Mouse (Mus musculus): ENCODE data around the gene Plppr1. TPM values are rescaled to one million over a fixed set of nuclear protein-coding genes. Genes with fewer than 3 reads are reported as not detected.

Plppr1 gene
- polyA plus RNA-seq, 1 experiment from 2014 or later: 76.7 TPM

DNA sequence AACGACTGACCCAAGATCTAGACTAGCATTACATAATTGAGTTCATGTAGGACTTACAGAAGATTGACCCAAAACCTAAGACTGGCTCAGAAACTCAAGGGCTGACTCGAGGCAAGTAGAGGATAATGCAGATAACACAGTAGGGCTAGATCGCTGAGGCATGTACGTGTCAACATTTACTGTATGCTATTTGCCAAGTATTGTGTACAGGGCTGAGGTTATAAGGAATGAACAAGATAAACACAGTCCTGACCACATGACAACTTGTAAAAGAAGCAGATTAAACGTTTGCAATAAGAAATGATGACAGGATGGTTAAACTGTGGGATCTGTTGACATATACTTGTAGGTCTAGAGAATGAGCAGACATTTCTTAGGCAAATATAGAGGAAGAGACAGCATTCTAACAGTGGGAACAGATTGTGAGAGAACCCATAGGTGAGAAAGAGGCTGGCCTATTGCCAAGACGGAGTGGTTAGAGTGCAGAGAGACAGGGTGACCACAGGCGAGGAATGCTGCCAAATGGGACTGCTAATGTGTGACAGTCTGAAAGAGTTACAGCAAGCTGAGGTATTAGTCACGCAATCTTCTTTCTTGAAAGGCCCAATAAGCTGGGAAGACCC lies 138.2 kb downstream of the Plppr1 start:
- H3K27ac ChIP-seq: no peak overlapping the region
- H3K4me3 ChIP-seq (replicated peaks; ENCODE audit: low read length): no peak overlapping the region
- H3K27me3 ChIP-seq (ENCODE audit: control insufficient read depth, insufficient read depth, low read length): no peaks in the 10 kb centered on the region
- DNase-seq (ENCODE audit: low spot score): no peak
- no peak overlapping the region for H3K4me2 ChIP-seq (replicated peaks)
- ATAC-seq (ENCODE audit: low FRiP score): no peak
- WGBS: 79% methylated on average over 8 of the region's 8 CpGs
- H3K9me3 ChIP-seq (ENCODE audit: control insufficient read depth, low read length): no peaks in the 10 kb centered on the region
- no peak overlapping the region for H3K9ac ChIP-seq
- no peaks in the 10 kb centered on the region for H3K36me3 ChIP-seq (replicated peaks; ENCODE audit: control insufficient read depth, insufficient read depth)
- no peaks in the 10 kb centered on the region for H3K4me1 ChIP-seq (replicated peaks; ENCODE audit: control insufficient read depth, insufficient read depth, low read length)

GRCm38 (mm10) chr4:49210457-49210856 lies 151.4 kb downstream of the Plppr1 start:
- WGBS: 100% methylated on average over 1 of the region's 1 CpGs

GRCm38 (mm10) chr4:49211582-49211981 lies 152.5 kb downstream of the Plppr1 start:
- no peak overlapping the region for H3K9ac ChIP-seq
- 0 out of 2 replicates have a peak, but pooled peaks cover 5% of the 10 kb centered on the region for H3K4me1 ChIP-seq (replicated peaks; ENCODE audit: control insufficient read depth, insufficient read depth, low read length)
- no peaks in the 10 kb centered on the region for H3K27me3 ChIP-seq (ENCODE audit: control insufficient read depth, insufficient read depth, low read length)
- ATAC-seq (ENCODE audit: low FRiP score) (no peak), DNase-seq (ENCODE audit: low spot score) (no peak)
- H3K27ac ChIP-seq: no peak overlapping the region
- H3K9me3 ChIP-seq (ENCODE audit: control insufficient read depth, low read length): no peaks in the 10 kb centered on the region
- no peak overlapping the region for H3K4me3 ChIP-seq (replicated peaks; ENCODE audit: low read length)
- 72% methylated on average over 5 of the region's 5 CpGs for WGBS
- no peaks in the 10 kb centered on the region for H3K36me3 ChIP-seq (replicated peaks; ENCODE audit: control insufficient read depth, insufficient read depth)
- no peak overlapping the region for H3K4me2 ChIP-seq (replicated peaks)

More at GRCm38 (mm10) chr4:49210457-49210856, 151.4 kb downstream of the Plppr1 start:
- Histone ChIP-seq H3K27me3 (ENCODE audit: control insufficient read depth, insufficient read depth, low read length) (no peaks in the 10 kb centered on the region), H3K36me3 (replicated peaks; ENCODE audit: control insufficient read depth, insufficient read depth) (no peaks in the 10 kb centered on the region), H3K4me3 (replicated peaks; ENCODE audit: low read length) (no peak overlapping the region), H3K9ac (no peak overlapping the region), H3K4me2 (replicated peaks) (no peak overlapping the region), H3K9me3 (ENCODE audit: control insufficient read depth, low read length) (no peaks in the 10 kb centered on the region), H3K27ac (no peak overlapping the region), H3K4me1 (replicated peaks; ENCODE audit: control insufficient read depth, insufficient read depth, low read length) (0 out of 2 replicates have a peak, but pooled peaks cover 5% of the 10 kb centered on the region)
- ATAC-seq (ENCODE audit: low FRiP score) (no peak), DNase-seq (ENCODE audit: low spot score) (no peak)

DNA sequence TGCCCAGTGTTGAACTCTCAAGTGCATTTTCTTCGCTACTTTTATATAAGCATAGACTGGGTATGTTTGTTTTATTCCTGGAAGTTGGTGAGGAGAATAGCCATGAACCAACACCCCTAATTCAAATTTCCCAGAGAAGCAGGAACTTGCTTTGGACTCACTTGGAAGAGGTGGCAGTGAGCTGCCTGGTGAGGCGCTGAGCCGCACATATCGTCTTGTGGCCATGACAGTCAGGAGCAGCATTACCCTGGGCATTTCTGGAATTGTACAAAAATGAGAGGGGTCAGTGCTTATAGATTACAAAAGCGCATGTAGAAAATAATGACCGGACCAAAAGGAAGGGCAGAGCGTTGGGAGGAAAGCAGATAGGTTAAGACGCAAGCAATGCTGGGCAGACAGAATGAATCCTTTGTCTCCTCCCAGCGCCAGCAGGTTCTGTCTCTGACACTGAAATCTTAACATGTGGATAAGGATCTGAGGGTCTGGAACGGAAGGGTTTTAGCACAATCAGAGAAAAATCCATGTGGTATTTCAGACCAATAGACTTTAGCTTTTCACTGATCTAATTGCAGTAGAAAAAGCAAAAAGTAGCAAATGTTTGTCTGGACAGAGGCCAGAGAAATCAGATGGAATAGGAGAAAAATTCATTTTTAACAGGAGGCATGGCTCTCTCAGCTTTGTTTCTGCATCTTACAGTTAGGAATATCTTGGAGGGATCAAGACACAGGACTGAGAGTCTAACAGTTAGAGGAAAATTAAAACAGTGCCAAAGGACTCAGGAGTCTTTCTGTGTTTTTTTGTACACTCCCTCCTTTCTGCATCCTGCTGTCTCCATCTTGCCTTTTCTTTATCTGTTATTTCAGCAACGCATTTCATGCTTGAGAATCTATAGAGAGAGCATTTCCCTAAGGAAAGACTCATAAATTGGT lies 153.8 kb downstream of the Plppr1 start:
- no peaks in the 10 kb centered on the region for H3K9me3 ChIP-seq (ENCODE audit: control insufficient read depth, low read length)
- DNase-seq (ENCODE audit: low spot score): no peak
- no peak overlapping the region for H3K4me2 ChIP-seq (replicated peaks)
- H3K36me3 ChIP-seq (replicated peaks; ENCODE audit: control insufficient read depth, insufficient read depth): no peaks in the 10 kb centered on the region
- H3K4me1 ChIP-seq (replicated peaks; ENCODE audit: control insufficient read depth, insufficient read depth, low read length): 0 out of 2 replicates have a peak, but pooled peaks cover 5% of the 10 kb centered on the region
- ATAC-seq (ENCODE audit: low FRiP score): no peak
- H3K27me3 ChIP-seq (ENCODE audit: control insufficient read depth, insufficient read depth, low read length): no peaks in the 10 kb centered on the region
- WGBS: 77% methylated on average over 11 of the region's 11 CpGs
- H3K4me3 ChIP-seq (replicated peaks; ENCODE audit: low read length): no peak overlapping the region
- H3K27ac ChIP-seq: no peak overlapping the region
- H3K9ac ChIP-seq: no peak overlapping the region

- Histone ChIP-seq H3K4me3 (replicated peaks; ENCODE audit: low read length) (no peak overlapping the region), H3K9me3 (ENCODE audit: control insufficient read depth, low read length) (no peaks in the 10 kb centered on the region), H3K4me2 (replicated peaks) (no peak overlapping the region), H3K36me3 (replicated peaks; ENCODE audit: control insufficient read depth, insufficient read depth) (no peaks in the 10 kb centered on the region), H3K27me3 (ENCODE audit: control insufficient read depth, insufficient read depth, low read length) (no peaks in the 10 kb centered on the region), H3K9ac (no peak overlapping the region), H3K4me1 (replicated peaks; ENCODE audit: control insufficient read depth, insufficient read depth, low read length) (0 out of 2 replicates have a peak, but pooled peaks cover 5% of the 10 kb centered on the region), H3K27ac (no peak overlapping the region)
- ATAC-seq (ENCODE audit: low FRiP score) (no peak), DNase-seq (ENCODE audit: low spot score) (no peak)
- WGBS: 62% methylated on average over 3 of the region's 3 CpGs
Observed at GRCm38 (mm10) chr4:49214341-49214740, 155.3 kb downstream of the Plppr1 start.

DNA sequence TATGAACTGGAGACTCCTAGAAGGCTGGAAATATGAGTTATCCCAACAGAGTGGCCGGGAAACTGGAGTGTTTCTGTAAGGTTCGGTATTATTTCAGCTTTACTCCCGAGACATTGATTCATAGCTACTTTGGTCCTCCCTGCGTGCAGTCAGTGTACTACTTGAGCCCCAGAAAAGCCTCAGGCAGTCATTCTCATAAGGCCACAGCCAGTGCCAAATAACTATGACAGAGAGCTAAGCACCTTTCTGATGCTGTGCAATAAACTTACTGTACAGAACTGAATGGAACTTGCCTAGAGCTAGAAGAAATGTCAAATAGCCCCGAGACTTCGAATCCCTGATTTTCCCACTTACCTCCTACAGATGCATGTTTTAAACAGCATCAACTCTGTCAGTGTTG lies 164.4 kb downstream of the Plppr1 start:
- DNase-seq (ENCODE audit: low spot score): no peak
- H3K27ac ChIP-seq: no peak overlapping the region
- H3K9ac ChIP-seq: no peak overlapping the region
- WGBS: 71% methylated on average over 6 of the region's 6 CpGs
- no peak overlapping the region for H3K4me3 ChIP-seq (replicated peaks; ENCODE audit: low read length)
- no peaks in the 10 kb centered on the region for H3K9me3 ChIP-seq (ENCODE audit: control insufficient read depth, low read length)
- no peaks in the 10 kb centered on the region for H3K36me3 ChIP-seq (replicated peaks; ENCODE audit: control insufficient read depth, insufficient read depth)
- H3K27me3 ChIP-seq (ENCODE audit: control insufficient read depth, insufficient read depth, low read length): no peaks in the 10 kb centered on the region
- no peak for ATAC-seq (ENCODE audit: low FRiP score)
- no peak overlapping the region for H3K4me2 ChIP-seq (replicated peaks)
- H3K4me1 ChIP-seq (replicated peaks; ENCODE audit: control insufficient read depth, insufficient read depth, low read length): no peaks in the 10 kb centered on the region

DNA sequence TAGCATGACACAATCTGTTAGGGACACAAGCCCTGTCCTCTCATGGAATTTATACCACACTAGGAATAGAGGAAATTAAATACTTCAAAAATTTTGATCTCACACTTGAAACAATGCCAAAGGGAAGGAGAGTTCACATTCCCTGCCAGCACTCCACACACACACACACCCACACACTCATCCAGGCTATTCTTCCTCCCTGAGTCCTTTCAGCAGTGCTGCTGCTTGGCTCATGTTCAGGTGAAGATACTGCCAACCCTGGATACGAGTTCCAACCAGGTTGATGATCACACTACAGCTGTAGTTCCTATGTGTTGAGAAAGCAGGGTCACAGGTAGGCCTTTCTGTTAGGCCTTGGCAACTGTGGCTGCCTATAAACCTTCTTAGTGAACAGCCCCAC lies 165.9 kb downstream of the Plppr1 start:
- H3K4me3 ChIP-seq (replicated peaks; ENCODE audit: low read length): no peak overlapping the region
- no peak overlapping the region for H3K9ac ChIP-seq
- ATAC-seq (ENCODE audit: low FRiP score) (no peak), DNase-seq (ENCODE audit: low spot score) (no peak)
- H3K9me3 ChIP-seq (ENCODE audit: control insufficient read depth, low read length): no peaks in the 10 kb centered on the region
- H3K27me3 ChIP-seq (ENCODE audit: control insufficient read depth, insufficient read depth, low read length): no peaks in the 10 kb centered on the region
- H3K36me3 ChIP-seq (replicated peaks; ENCODE audit: control insufficient read depth, insufficient read depth): no peaks in the 10 kb centered on the region
- H3K4me1 ChIP-seq (replicated peaks; ENCODE audit: control insufficient read depth, insufficient read depth, low read length): no peaks in the 10 kb centered on the region
- no peak overlapping the region for H3K27ac ChIP-seq
- no peak overlapping the region for H3K4me2 ChIP-seq (replicated peaks)
- 65% methylated on average over 1 of the region's 1 CpGs for WGBS

DNA sequence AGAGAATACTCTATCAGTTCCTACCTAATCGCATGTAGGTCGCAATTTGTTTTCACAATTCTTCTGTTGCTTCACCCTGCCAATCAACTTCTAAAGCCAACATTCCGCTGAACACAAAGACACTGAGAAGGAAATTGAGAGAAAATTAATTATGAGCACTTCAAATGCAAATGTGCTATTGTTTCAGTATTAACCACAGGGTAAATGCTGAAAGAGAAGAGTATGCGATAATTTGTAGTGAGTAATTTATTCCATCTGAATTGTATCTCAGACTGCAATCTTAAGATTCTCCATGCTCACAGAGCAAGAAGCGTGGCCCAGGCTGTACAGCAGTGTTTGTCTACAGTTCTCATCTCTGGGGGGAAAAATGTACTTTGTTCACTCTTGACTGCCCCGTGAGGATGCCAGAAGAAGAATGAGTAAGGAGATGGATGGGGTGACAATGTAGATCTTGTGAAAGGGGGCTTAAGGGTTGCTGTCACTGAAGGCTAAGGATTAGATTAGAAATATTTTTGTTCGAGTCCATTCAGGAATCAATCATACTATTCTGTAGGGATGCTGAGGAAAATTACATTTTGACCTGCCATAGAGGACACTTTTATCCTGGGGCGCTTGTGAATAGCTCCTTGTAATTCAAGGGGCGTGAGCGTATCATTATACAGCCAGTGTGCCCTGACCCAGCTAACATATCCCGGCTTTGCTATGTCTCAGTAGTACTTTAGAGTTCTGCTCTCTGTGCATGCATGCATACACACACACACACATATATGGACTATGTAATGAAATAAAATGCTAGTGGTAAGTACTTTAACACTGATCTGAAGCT lies 173.3 kb downstream of the Plppr1 start:
- no peaks in the 10 kb centered on the region for H3K36me3 ChIP-seq (replicated peaks; ENCODE audit: control insufficient read depth, insufficient read depth)
- ATAC-seq (ENCODE audit: low FRiP score) (peak; percentile 69), DNase-seq (ENCODE audit: low spot score) (no peak)
- no peak overlapping the region for H3K4me2 ChIP-seq (replicated peaks)
- H3K4me3 ChIP-seq (replicated peaks; ENCODE audit: low read length): no peak overlapping the region
- 27% methylated on average over 11 of the region's 11 CpGs for WGBS
- no peak overlapping the region for H3K9ac ChIP-seq
- no peaks in the 10 kb centered on the region for H3K27me3 ChIP-seq (ENCODE audit: control insufficient read depth, insufficient read depth, low read length)
- H3K4me1 ChIP-seq (replicated peaks; ENCODE audit: control insufficient read depth, insufficient read depth, low read length): peaks cover 14% of the 10 kb centered on the region
- no peak overlapping the region for H3K27ac ChIP-seq
- H3K9me3 ChIP-seq (ENCODE audit: control insufficient read depth, low read length): no peaks in the 10 kb centered on the region

DNA sequence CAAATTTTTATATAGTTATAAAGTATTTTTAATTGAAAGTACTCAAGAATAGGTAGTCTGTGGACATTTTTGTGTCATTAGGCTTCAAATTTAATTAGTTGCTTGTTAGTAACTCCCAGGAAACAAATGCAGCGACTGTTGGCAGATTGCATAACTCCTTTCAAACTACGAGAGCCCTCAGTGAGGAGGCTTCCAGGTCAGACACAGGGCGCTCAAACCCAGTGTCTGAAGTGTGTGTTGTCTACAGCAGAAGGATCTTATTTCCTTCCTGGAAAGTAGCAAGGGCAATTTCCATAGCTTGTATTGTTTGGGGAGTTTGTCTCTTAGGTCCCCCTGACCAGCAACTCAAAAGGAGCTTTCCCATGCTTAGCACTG lies 173.9 kb downstream of the Plppr1 start:
- Histone ChIP-seq H3K36me3 (replicated peaks; ENCODE audit: control insufficient read depth, insufficient read depth) (no peaks in the 10 kb centered on the region), H3K27me3 (ENCODE audit: control insufficient read depth, insufficient read depth, low read length) (no peaks in the 10 kb centered on the region), H3K4me3 (replicated peaks; ENCODE audit: low read length) (no peak overlapping the region), H3K27ac (no peak overlapping the region), H3K4me1 (replicated peaks; ENCODE audit: control insufficient read depth, insufficient read depth, low read length) (peaks cover 14% of the 10 kb centered on the region), H3K9me3 (ENCODE audit: control insufficient read depth, low read length) (no peaks in the 10 kb centered on the region), H3K4me2 (replicated peaks) (no peak overlapping the region), H3K9ac (no peak overlapping the region)
- WGBS: 33% methylated on average over 3 of the region's 3 CpGs
- DNase-seq (ENCODE audit: low spot score) (no peak), ATAC-seq (ENCODE audit: low FRiP score) (no peak)
